Mouse (Mus musculus): ENCODE results near the gene Lhfpl1. TPM values are rescaled to one million over a fixed set of nuclear protein-coding genes. Genes with fewer than 3 reads are reported as not detected.
"Not testable (repeated sequence)": the region's sequence is repeated elsewhere in the genome, so short reads cannot be mapped to it uniquely, and the experiment has no call there.

Gene Lhfpl1
- total RNA-seq (2021): under 1 TPM in 1 of 2 experiments, not detected in 1; 0.62 TPM
- long read RNA-seq, experiment 1: 0 reads
- long read RNA-seq, experiment 2, partial matches to known transcripts: 0 of 1 reads
- long read RNA-seq, experiment 2, other reads (novel, unspliced or antisense): 1 of 1 reads

GRCm38 (mm10) chrX:145348377-145349203, at the start of gene Lhfpl1:
Lhfpl1 (minus strand) TSS chrX:145349089.
- DNase-seq (ENCODE audit: low spot score): no peak

GRCm38 (mm10) chrX:145371839-145372238, 22.9 kb upstream of the Lhfpl1 start:
- DNase-seq (ENCODE audit: low spot score): no peak

GRCm38 (mm10) chrX:145362527-145362926, 13.6 kb upstream of the Lhfpl1 start:
- no peak for DNase-seq (ENCODE audit: low spot score)

- DNase-seq (ENCODE audit: low spot score): no peak
Observed at GRCm38 (mm10) chrX:145342402-145342801, 6.5 kb downstream of the Lhfpl1 start.

GRCm38 (mm10) chrX:145336141-145336540, 12.7 kb downstream of the Lhfpl1 start:
- DNase-seq (ENCODE audit: low spot score): peak; percentile 0

- no peak for DNase-seq (ENCODE audit: low spot score)
Observed at GRCm38 (mm10) chrX:145308555-145308954, 40.3 kb downstream of the Lhfpl1 start.

- peak; percentile 15 for DNase-seq (ENCODE audit: low spot score)
Observed at GRCm38 (mm10) chrX:145307174-145307573, 41.7 kb downstream of the Lhfpl1 start.

GRCm38 (mm10) chrX:145300232-145300631, 48.7 kb downstream of the Lhfpl1 start:
- not testable (repeated sequence) for DNase-seq (ENCODE audit: low spot score)

- no peak for DNase-seq (ENCODE audit: low spot score)
Observed at GRCm38 (mm10) chrX:145272209-145272608, 76.7 kb downstream of the Lhfpl1 start.

GRCm38 (mm10) chrX:145271768-145272167, 77.1 kb downstream of the Lhfpl1 start:
- DNase-seq (ENCODE audit: low spot score): no peak

GRCm38 (mm10) chrX:145261803-145262202, 87.1 kb downstream of the Lhfpl1 start:
- DNase-seq (ENCODE audit: low spot score): peak; percentile 36

Other genes with a start within 250 kb of the Lhfpl1 start
- gene Amot, start 156.1 kb upstream of the Lhfpl1 start, total RNA-seq (2021): 100 to 1,000 TPM in 1 of 2 experiments, 10 to 100 TPM in 1; 96.6 to 109 TPM